Mouse (Mus musculus) C2C12 (cell line): Measurements from ENCODE around the gene Lrba. TPM values are rescaled to one million over a fixed set of nuclear protein-coding genes. Genes with fewer than 3 reads are reported as not detected.

Source experiments
- H3K27me3 ChIP-seq: one replicate; pipeline ENCODE4 v1.6.1; 2011; ENCODE audit not compliant: control insufficient read depth, insufficient read depth, insufficient read length
- H3K36me3 ChIP-seq: one replicate; pipeline ENCODE4 v1.6.1; 2011; ENCODE audit not compliant: control insufficient read depth, insufficient read depth
- H3K4me3 ChIP-seq: one replicate; pipeline ENCODE4 v1.5.1; 2011; ENCODE audit warnings: mild to moderate bottlenecking, control low read depth; ENCODE audit not compliant: poor library complexity, insufficient read depth, severe bottlenecking
- H3K79me2 ChIP-seq: one replicate; pipeline ENCODE4 v1.6.1; 2011; ENCODE audit not compliant: control insufficient read depth, insufficient read depth
- H3K79me3 ChIP-seq: one replicate; pipeline ENCODE4 v1.6.1; 2011; ENCODE audit warnings: low read depth, control low read depth
- H3ac ChIP-seq: one replicate; pipeline ENCODE3; 2011; ENCODE audit warnings: low read depth; ENCODE audit not compliant: control insufficient read depth, insufficient read length
- CEBPB ChIP-seq: IDR thresholded peaks from one replicate; pipeline ENCODE4 v1.6.1; 2011; ENCODE audit warnings: low read depth, mild to moderate bottlenecking, control low read depth, moderate library complexity
- CTCF ChIP-seq: IDR thresholded peaks from one replicate; pipeline ENCODE4 v1.5.1; 2011; ENCODE audit not compliant: control insufficient read depth, insufficient read depth, insufficient read length
- FOSL1 ChIP-seq: IDR thresholded peaks from one replicate; pipeline ENCODE4 v1.8.0; 2011; ENCODE audit warnings: mild to moderate bottlenecking, low read length; ENCODE audit not compliant: poor library complexity, insufficient read depth, severe bottlenecking
- MAX ChIP-seq: IDR thresholded peaks from one replicate; pipeline ENCODE4 v1.6.1; 2011; ENCODE audit warnings: mild to moderate bottlenecking, control low read depth
- MYOD1 ChIP-seq: IDR thresholded peaks from one replicate; pipeline ENCODE4 v1.6.1; 2011; ENCODE audit warnings: low read depth; ENCODE audit not compliant: control insufficient read depth, insufficient read length
- MYOG ChIP-seq: IDR thresholded peaks from one replicate; pipeline ENCODE4 v1.6.1; 2011; ENCODE audit not compliant: control insufficient read depth, insufficient read length; ENCODE audit errors: extremely low read depth
- USF1 ChIP-seq: IDR thresholded peaks from one replicate; pipeline ENCODE4 v1.6.1; 2011; ENCODE audit warnings: low read depth, mild to moderate bottlenecking, control low read depth, moderate library complexity
- polyA plus RNA-seq: library from polyadenylated mRNA; unstranded; fragments of >200 nt; fragmentation: generic; extraction: Trizol; gene quantifications from one replicate; pipeline ENCODE4 v1.2.1, GENCODE M21; 2012; ENCODE audit warnings: missing spikeins

Lrba gene
- polyA plus RNA-seq, 1 experiment = 2.6 TPM

GRCm38 (mm10) chr3:86651006-86651405 is 426.5 kb downstream of the Lrba start:
- H3K27me3 ChIP-seq = no peaks in the 10 kb centered on the region
- TF ChIP-seq MYOD1 (no peak), MAX (no peak), USF1 (no peak), FOSL1 (no peak), CEBPB (no peak), MYOG (no peak), CTCF (no peak)
- H3K4me3 ChIP-seq = no peak overlapping the region
- no peaks in the 10 kb centered on the region for H3K36me3 ChIP-seq
- no peak overlapping the region for H3ac ChIP-seq
- no peaks in the 10 kb centered on the region for H3K79me2 ChIP-seq
- no peaks in the 10 kb centered on the region for H3K79me3 ChIP-seq

- no peak for TF ChIP-seq MAX
- TF ChIP-seq CEBPB = no peak
- no peak for TF ChIP-seq MYOG
- no peak for TF ChIP-seq MYOD1
- no peak for TF ChIP-seq FOSL1
- no peak for TF ChIP-seq USF1
- no peak for TF ChIP-seq CTCF
- H3K27me3 ChIP-seq = no peaks in the 10 kb centered on the region
- H3K79me3 ChIP-seq = no peaks in the 10 kb centered on the region
- no peak overlapping the region for H3ac ChIP-seq
- no peaks in the 10 kb centered on the region for H3K79me2 ChIP-seq
- no peak overlapping the region for H3K4me3 ChIP-seq
- H3K36me3 ChIP-seq = no peaks in the 10 kb centered on the region
Measured at GRCm38 (mm10) chr3:86659326-86659725, 434.8 kb downstream of the Lrba start.

DNA sequence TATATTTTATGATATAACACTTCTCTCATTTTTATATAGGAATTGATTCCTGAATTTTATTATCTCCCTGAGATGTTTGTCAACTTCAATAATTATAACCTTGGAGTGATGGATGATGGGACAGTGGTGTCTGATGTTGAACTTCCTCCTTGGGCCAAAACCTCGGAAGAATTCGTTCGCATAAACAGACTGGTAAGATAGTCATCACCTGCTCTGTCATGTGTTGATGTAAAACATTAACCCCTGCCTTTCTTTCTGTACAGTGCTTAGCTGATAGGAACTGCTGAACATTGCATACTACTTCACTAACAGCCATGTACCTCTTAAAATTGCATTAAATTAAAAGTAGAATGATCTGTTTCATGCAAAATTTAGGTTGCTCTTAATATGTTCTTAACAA is 439.9 kb downstream of the Lrba start:
- Histone ChIP-seq H3K36me3 (no peaks in the 10 kb centered on the region), H3K27me3 (no peaks in the 10 kb centered on the region), H3ac (no peak overlapping the region), H3K79me2 (no peaks in the 10 kb centered on the region), H3K4me3 (no peak overlapping the region), H3K79me3 (no peaks in the 10 kb centered on the region)
- TF ChIP-seq FOSL1 (no peak), MYOD1 (no peak), MAX (no peak), USF1 (no peak), CEBPB (no peak), CTCF (no peak), MYOG (no peak)

DNA sequence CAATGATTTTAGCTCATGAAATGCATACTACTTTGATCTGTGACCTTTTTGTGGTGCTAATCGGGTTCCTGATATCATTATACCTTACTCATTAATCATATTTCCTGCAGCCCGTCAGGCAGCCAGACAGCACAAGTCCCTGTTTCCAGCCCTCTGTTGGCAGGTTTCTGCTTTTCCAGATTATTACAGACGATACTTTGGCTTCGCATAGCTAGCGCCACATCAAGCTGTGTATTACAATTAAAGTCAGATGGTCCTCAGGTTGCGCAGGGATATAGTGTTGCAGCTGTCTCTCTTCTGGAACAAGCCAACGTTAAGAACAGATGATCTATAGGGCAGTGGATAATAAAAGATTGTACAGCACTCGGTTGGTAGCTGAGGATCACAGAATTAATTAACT is 443.7 kb downstream of the Lrba start:
- TF ChIP-seq MYOD1 (no peak), MYOG (no peak), USF1 (no peak), MAX (no peak), CEBPB (no peak), CTCF (no peak), FOSL1 (no peak)
- no peaks in the 10 kb centered on the region for H3K79me2 ChIP-seq
- no peaks in the 10 kb centered on the region for H3K36me3 ChIP-seq
- no peaks in the 10 kb centered on the region for H3K27me3 ChIP-seq
- H3K79me3 ChIP-seq = no peaks in the 10 kb centered on the region
- H3ac ChIP-seq = no peak overlapping the region
- no peak overlapping the region for H3K4me3 ChIP-seq

- TF ChIP-seq USF1 (no peak), CTCF (no peak), CEBPB (no peak), MYOG (no peak), MYOD1 (no peak), FOSL1 (no peak), MAX (no peak)
- Histone ChIP-seq H3K4me3 (no peak overlapping the region), H3K79me3 (no peaks in the 10 kb centered on the region), H3ac (no peak overlapping the region), H3K79me2 (no peaks in the 10 kb centered on the region), H3K36me3 (no peaks in the 10 kb centered on the region), H3K27me3 (no peaks in the 10 kb centered on the region)
Measured at GRCm38 (mm10) chr3:86677573-86678155, 453.2 kb downstream of the Lrba start.

DNA sequence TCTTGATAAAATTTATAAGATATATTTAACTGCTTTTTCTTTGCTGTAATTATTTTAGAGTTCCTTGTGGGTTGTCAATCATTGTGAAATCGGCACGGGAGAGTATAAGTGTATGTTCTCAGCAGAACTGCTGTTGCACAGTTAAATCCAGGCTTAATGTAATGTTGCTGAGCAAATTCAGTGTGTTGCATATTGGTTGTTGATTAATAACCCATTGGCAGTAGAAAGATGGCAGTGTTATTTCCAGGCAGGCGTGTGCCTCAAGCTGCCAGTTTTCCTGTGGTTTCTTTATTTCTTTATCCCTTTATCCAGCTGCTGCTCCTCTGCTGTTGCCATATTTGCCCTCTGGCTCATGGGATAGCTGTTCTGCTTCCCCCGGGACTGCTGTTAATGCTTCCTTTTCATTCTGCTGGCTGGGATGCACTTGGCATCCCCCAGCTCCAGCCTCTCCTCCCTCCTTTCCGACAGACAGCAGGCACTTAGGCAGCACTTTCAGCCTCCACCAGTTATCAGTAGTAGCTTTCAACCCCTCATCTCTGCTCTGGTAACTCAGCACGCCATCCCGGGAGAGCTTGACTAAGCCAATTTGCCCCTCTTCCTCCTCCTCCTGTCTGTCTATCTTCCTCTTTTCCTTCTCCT is 463.2 kb downstream of the Lrba start:
- Histone ChIP-seq H3K4me3 (no peak overlapping the region), H3K27me3 (no peaks in the 10 kb centered on the region), H3K79me2 (no peaks in the 10 kb centered on the region), H3ac (no peak overlapping the region), H3K79me3 (no peaks in the 10 kb centered on the region), H3K36me3 (no peaks in the 10 kb centered on the region)
- TF ChIP-seq MYOD1 (no peak), CTCF (no peak), FOSL1 (no peak), USF1 (no peak)
